Mouse (Mus musculus): ENCODE measurements around the gene Thap2. TPM values are rescaled to one million over a fixed set of nuclear protein-coding genes. Genes with fewer than 3 reads are reported as not detected.
A peak's percentile ranks its signal among the peaks of the same experiment; 100 is the strongest.

The Thap2 gene
- polyA plus RNA-seq, 1 experiment = 14.6 TPM

GRCm38 (mm10) chr10:115332997-115333396 is 51.2 kb downstream of the Thap2 start:
- no peak for DNase-seq
- H3K4me1 ChIP-seq (ENCODE audit: control insufficient read depth, insufficient read depth, low read length) = no peaks in the 10 kb centered on the region
- H3K27me3 ChIP-seq (ENCODE audit: control insufficient read depth, insufficient read depth, low read length) = no peaks in the 10 kb centered on the region
- no peak overlapping the region for H3K4me3 ChIP-seq (replicated peaks; ENCODE audit: insufficient read depth, low read depth, low read length)
- TF ChIP-seq POLR2A (IDR thresholded peaks at IDR 0.05; ENCODE audit: borderline replicate concordance, insufficient read depth, low read length) (no peak), CTCF (IDR thresholded peaks at IDR 0.05; ENCODE audit: borderline replicate concordance, insufficient read depth, low read depth, low read length) (no peak)
- 81% methylated on average over 4 of the region's 4 CpGs for WGBS
- H3K27ac ChIP-seq (ENCODE audit: insufficient read depth, low read length) = no peak overlapping the region

GRCm38 (mm10) chr10:115332420-115332952 is 51.8 kb downstream of the Thap2 start:
- whole genome bisulfite sequencing = 87% methylated on average over 8 of the region's 8 CpGs
- no peak overlapping the region for H3K27ac ChIP-seq (ENCODE audit: insufficient read depth, low read length)
- H3K4me3 ChIP-seq (replicated peaks; ENCODE audit: insufficient read depth, low read depth, low read length) = no peak overlapping the region
- TF ChIP-seq POLR2A (IDR thresholded peaks at IDR 0.05; ENCODE audit: borderline replicate concordance, insufficient read depth, low read length) = no peak
- TF ChIP-seq CTCF (IDR thresholded peaks at IDR 0.05; ENCODE audit: borderline replicate concordance, insufficient read depth, low read depth, low read length) = no peak
- no peaks in the 10 kb centered on the region for H3K4me1 ChIP-seq (ENCODE audit: control insufficient read depth, insufficient read depth, low read length)
- DNase-seq = no peak
- no peaks in the 10 kb centered on the region for H3K27me3 ChIP-seq (ENCODE audit: control insufficient read depth, insufficient read depth, low read length)

GRCm38 (mm10) chr10:115329010-115329530 is 55.2 kb downstream of the Thap2 start:
- WGBS = 83% methylated on average over 3 of the region's 3 CpGs
- DNase-seq = no peak
- no peak overlapping the region for H3K4me3 ChIP-seq (replicated peaks; ENCODE audit: insufficient read depth, low read depth, low read length)
- H3K27me3 ChIP-seq (ENCODE audit: control insufficient read depth, insufficient read depth, low read length) = no peaks in the 10 kb centered on the region
- H3K27ac ChIP-seq (ENCODE audit: insufficient read depth, low read length) = no peak overlapping the region
- no peaks in the 10 kb centered on the region for H3K4me1 ChIP-seq (ENCODE audit: control insufficient read depth, insufficient read depth, low read length)
- no peak for TF ChIP-seq CTCF (IDR thresholded peaks at IDR 0.05; ENCODE audit: borderline replicate concordance, insufficient read depth, low read depth, low read length)
- TF ChIP-seq POLR2A (IDR thresholded peaks at IDR 0.05; ENCODE audit: borderline replicate concordance, insufficient read depth, low read length) = no peak

- no peak for TF ChIP-seq POLR2A (IDR thresholded peaks at IDR 0.05; ENCODE audit: borderline replicate concordance, insufficient read depth, low read length)
- TF ChIP-seq CTCF (IDR thresholded peaks at IDR 0.05; ENCODE audit: borderline replicate concordance, insufficient read depth, low read depth, low read length) = no peak
- DNase-seq = no peak
- Histone ChIP-seq H3K27me3 (ENCODE audit: control insufficient read depth, insufficient read depth, low read length) (no peaks in the 10 kb centered on the region), H3K27ac (ENCODE audit: insufficient read depth, low read length) (no peak overlapping the region), H3K4me1 (ENCODE audit: control insufficient read depth, insufficient read depth, low read length) (no peaks in the 10 kb centered on the region), H3K4me3 (replicated peaks; ENCODE audit: insufficient read depth, low read depth, low read length) (no peak overlapping the region)
- 74% methylated on average over 6 of the region's 6 CpGs for WGBS
Measured at GRCm38 (mm10) chr10:115328514-115328913, 55.7 kb downstream of the Thap2 start.

GRCm38 (mm10) chr10:115323295-115323694 is 60.9 kb downstream of the Thap2 start:
- H3K4me3 ChIP-seq (replicated peaks; ENCODE audit: insufficient read depth, low read depth, low read length) = no peak overlapping the region
- H3K27me3 ChIP-seq (ENCODE audit: control insufficient read depth, insufficient read depth, low read length) = no peaks in the 10 kb centered on the region
- H3K4me1 ChIP-seq (ENCODE audit: control insufficient read depth, insufficient read depth, low read length) = no peaks in the 10 kb centered on the region
- DNase-seq = peak; percentile 70 to 74
- TF ChIP-seq POLR2A (IDR thresholded peaks at IDR 0.05; ENCODE audit: borderline replicate concordance, insufficient read depth, low read length) (no peak), CTCF (IDR thresholded peaks at IDR 0.05; ENCODE audit: borderline replicate concordance, insufficient read depth, low read depth, low read length) (peak; percentile 77; the same call in 1 of the 2 replicates)
- 9% methylated on average over 6 of the region's 6 CpGs for whole genome bisulfite sequencing
- H3K27ac ChIP-seq (ENCODE audit: insufficient read depth, low read length) = no peak overlapping the region

- DNase-seq = no peak
- Histone ChIP-seq H3K27ac (ENCODE audit: insufficient read depth, low read length) (no peak overlapping the region), H3K4me3 (replicated peaks; ENCODE audit: insufficient read depth, low read depth, low read length) (no peak overlapping the region), H3K27me3 (ENCODE audit: control insufficient read depth, insufficient read depth, low read length) (no peaks in the 10 kb centered on the region), H3K4me1 (ENCODE audit: control insufficient read depth, insufficient read depth, low read length) (peaks cover 2% of the 10 kb centered on the region; the same call in 1 of the 2 replicates)
- TF ChIP-seq POLR2A (IDR thresholded peaks at IDR 0.05; ENCODE audit: borderline replicate concordance, insufficient read depth, low read length) = no peak
- no peak for TF ChIP-seq CTCF (IDR thresholded peaks at IDR 0.05; ENCODE audit: borderline replicate concordance, insufficient read depth, low read depth, low read length)
- 87% methylated on average over 5 of the region's 5 CpGs for WGBS
Measured at GRCm38 (mm10) chr10:115321317-115322035, 62.8 kb downstream of the Thap2 start.

Other genes starting within 250 kb of the Thap2 start
- 6.7 and 6.9 TPM in 2 replicates for gene Tph2, start 199.4 kb downstream of the Thap2 start, polyA plus RNA-seq (2012; rRNA removed)
- 40.8 and 41.8 TPM in 2 replicates for gene Tbc1d15, start 133.0 kb downstream of the Thap2 start, polyA plus RNA-seq (2012; rRNA removed)
- 53.3 and 53.8 TPM in 2 replicates for gene Rab21, start 68.8 kb downstream of the Thap2 start, polyA plus RNA-seq (2012; rRNA removed)
- gene Tmem19, start 21.9 kb downstream of the Thap2 start, polyA plus RNA-seq (2012; rRNA removed) = 26.6 and 27.1 TPM in 2 replicates
- 94.4 and 98.8 TPM in 2 replicates for gene Zfc3h1, start 516 bp upstream of the Thap2 start, polyA plus RNA-seq (2012; rRNA removed)
- 0.32 and 0.39 TPM in 2 replicates for gene A930009A15Rik, start 185.5 kb upstream of the Thap2 start, polyA plus RNA-seq (2012; rRNA removed)
- gene Lgr5, start 203.3 kb upstream of the Thap2 start, polyA plus RNA-seq (2012; rRNA removed) = 8.6 and 9.2 TPM in 2 replicates